Mouse (Mus musculus): ENCODE data around the gene Gm21996. TPM values are rescaled to one million over a fixed set of nuclear protein-coding genes. Genes with fewer than 3 reads are reported as not detected.

Gm21996 gene
- not detected in 2 replicates for total RNA-seq (2023)

DNA sequence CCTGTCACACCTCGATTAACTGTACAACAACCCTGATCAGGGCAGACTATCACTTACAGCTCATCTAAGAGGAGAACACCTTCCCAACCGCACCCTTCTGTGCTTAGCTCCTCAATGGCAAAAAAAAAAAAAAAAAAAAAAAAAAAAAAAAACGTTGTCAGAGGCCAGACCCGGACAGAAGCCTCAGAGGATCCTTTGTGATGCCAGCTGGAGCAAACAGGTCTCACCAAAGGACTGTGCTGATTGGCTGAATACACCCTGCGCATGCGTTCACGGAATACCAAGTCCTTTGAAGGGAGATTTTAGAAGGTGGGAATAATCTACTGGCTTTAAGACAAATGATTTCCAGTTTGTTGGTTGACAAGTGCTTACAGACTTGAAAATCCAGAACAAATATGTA is at the start of gene Gm21996:
Gene Gm21996, minus strand, starts transcription at position 101 of the 400 bp plus-strand sequence.

Measured in neutrophil, adult 65 days (primary cell).